In genomic region chr16:43965781-43966389, GRCm38 (mm10) we compare ENCODE assay signal across 12 mouse cellular contexts. TPM values are rescaled to one million over a fixed set of nuclear protein-coding genes. Genes with fewer than 3 reads are reported as not detected.
DNase-seq lines count a peak whose midpoint lies in the region; ATAC-seq and TF ChIP-seq lines count a peak whose summit lies in the region.
"Had no signal": no experiment of that assay in that cellular context is flagged by ENCODE, and none has a peak within 500 bp of the region (broad histone marks: within the 10 kb centered on the region; RNA-seq: fewer than 3 reads in every experiment).

No protein-coding gene starts in this region.

- H3K36me3 ChIP-seq in forebrain, embryonic 16.5 days (ENCODE audit: control insufficient read depth, insufficient read depth), result no peaks in the 10 kb centered on the region
- peaks cover 11% of the 10 kb centered on the region; the same call in 1 of the 2 replicates for H3K36me3 ChIP-seq in midbrain, embryonic 16.5 days (ENCODE audit: control insufficient read depth, insufficient read depth, low read length)

- WGBS in forebrain, embryonic 16.5 days, result 56% methylated on average over 13 of the region's 13 CpGs
- WGBS in midbrain, embryonic 16.5 days, result 69% methylated on average over 13 of the region's 13 CpGs

- ATAC-seq in forebrain, embryonic 16.5 days, result peak; percentile 61; the same call in 1 of the 2 replicates
- 0 out of 2 replicates have a peak, but pooled peaks have one; percentile 39 for ATAC-seq in midbrain, embryonic 16.5 days

- H3K4me1 ChIP-seq in forebrain, embryonic 16.5 days (replicated peaks; ENCODE audit: control insufficient read depth, insufficient read depth, low read length), result peaks cover 3% of the 10 kb centered on the region; the same call in 1 of the 2 replicates
- H3K4me1 ChIP-seq in midbrain, embryonic 16.5 days (ENCODE audit: control insufficient read depth, insufficient read depth, low read length), result no peaks in the 10 kb centered on the region
- H3K4me1 ChIP-seq: limb, embryonic 15.5 days had no signal

- DNase-seq in left cerebral cortex, adult 2 months (ENCODE audit: extremely low spot score in 1 of 2, low spot score in 2 of 2), result no peak
- no peak for DNase-seq in left cerebral cortex, adult 11 months (ENCODE audit: low spot score)
- DNase-seq in adipocyte (ENCODE audit: low spot score), result peak; percentile 60
- DNase-seq in left cerebral cortex, adult 18-20 months (ENCODE audit: low spot score in 2 of 2), result no peak
- no peak for DNase-seq in yolk sac, embryonic 10.5 days (ENCODE audit: low spot score)
- DNase-seq: embryo, embryonic 11 days; gastrocnemius, postnatal 10 days; spleen, adult 18-20 months; thymus, postnatal 36 days had no signal

- intact Hi-C loops in left cerebral cortex, adult 2 months (cut with DNase I), result no loop called here

- H3K4me2 ChIP-seq in forebrain, embryonic 16.5 days (ENCODE audit: low read length), result no peak overlapping the region
- H3K4me2 ChIP-seq in midbrain, embryonic 16.5 days (ENCODE audit: low read length), result no peak overlapping the region
- H3K4me2 ChIP-seq: limb, embryonic 15.5 days had no signal

- H3K9ac ChIP-seq in forebrain, embryonic 16.5 days (replicated peaks; ENCODE audit: low read depth, low read length), result no peak overlapping the region
- H3K9ac ChIP-seq in midbrain, embryonic 16.5 days (ENCODE audit: low read depth, low read length), result no peak overlapping the region
- H3K9ac ChIP-seq: limb, embryonic 15.5 days had no signal

- H3K27ac ChIP-seq in left cerebral cortex, adult 2 months, result peak overlapping the region; percentile 55
- H3K27ac ChIP-seq in forebrain, embryonic 16.5 days (ENCODE audit: low read length), result no peak overlapping the region
- no peak overlapping the region for H3K27ac ChIP-seq in midbrain, embryonic 16.5 days (ENCODE audit: low read length)
- H3K27ac ChIP-seq: limb, embryonic 15.5 days had no signal

- no peaks in the 10 kb centered on the region for H3K9me3 ChIP-seq in forebrain, embryonic 16.5 days (ENCODE audit: control insufficient read depth, low read length)
- no peaks in the 10 kb centered on the region for H3K9me3 ChIP-seq in midbrain, embryonic 16.5 days (replicated peaks; ENCODE audit: control insufficient read depth, low read length, poor library complexity, severe bottlenecking)
- H3K9me3 ChIP-seq: limb, embryonic 15.5 days had no signal

- TF ChIP-seq CTCF in left cerebral cortex, adult 2 months (IDR thresholded peaks at IDR 0.05), result no peak

- H3K27me3 ChIP-seq in forebrain, embryonic 16.5 days (replicated peaks; ENCODE audit: control insufficient read depth, insufficient read depth, low read length), result no peaks in the 10 kb centered on the region
- no peaks in the 10 kb centered on the region for H3K27me3 ChIP-seq in midbrain, embryonic 16.5 days (ENCODE audit: control insufficient read depth, insufficient read depth, low read depth, low read length)
- H3K27me3 ChIP-seq: limb, embryonic 15.5 days had no signal

- no peak overlapping the region for H3K4me3 ChIP-seq in left cerebral cortex, adult 2 months
- H3K4me3 ChIP-seq in forebrain, embryonic 16.5 days (replicated peaks; ENCODE audit: low read length), result no peak overlapping the region
- H3K4me3 ChIP-seq in midbrain, embryonic 16.5 days (ENCODE audit: low read depth, low read length), result no peak overlapping the region
- H3K4me3 ChIP-seq: limb, embryonic 15.5 days had no signal

RNA-seq across cellular contexts. Expression of gene Zdhhc23, which starts 13.7 kb away (rescaled TPM):
- 10 to 100 TPM; 27.0 to 28.2 TPM for total RNA-seq in left cerebral cortex, adult 2 months (2021)
- 4.6 and 4.7 TPM in 2 replicates for polyA plus RNA-seq in forebrain, embryonic 16.5 days (2015; fragmentation: Nextera tagmentation; extraction: Ambion mirVana)
- 4.9 and 5.1 TPM in 2 replicates for polyA plus RNA-seq in midbrain, embryonic 16.5 days (2015; fragmentation: Nextera tagmentation; extraction: Ambion mirVana)
- total RNA-seq in left cerebral cortex, adult 18-20 months (2021), result 10 to 100 TPM; 25.4 to 26.6 TPM

RNA-seq across cellular contexts. Expression of gene Qtrt2, which starts 39.3 kb away (rescaled TPM):
- total RNA-seq in left cerebral cortex, adult 2 months (2021), result 10 to 100 TPM; 36.7 to 37.7 TPM
- polyA plus RNA-seq in forebrain, embryonic 16.5 days (2015; fragmentation: Nextera tagmentation; extraction: Ambion mirVana), result 23.6 and 29.5 TPM in 2 replicates
- 19.0 and 19.6 TPM in 2 replicates for polyA plus RNA-seq in midbrain, embryonic 16.5 days (2015; fragmentation: Nextera tagmentation; extraction: Ambion mirVana)
- total RNA-seq in left cerebral cortex, adult 18-20 months (2021), result 10 to 100 TPM; 30.2 to 34.8 TPM
